Mouse (Mus musculus) limb, embryonic 14.5 days (tissue): Measurements from ENCODE around the gene Ndufc2. TPM values are rescaled to one million over a fixed set of nuclear protein-coding genes. Genes with fewer than 3 reads are reported as not detected.
"Not testable (repeated sequence)": the region's sequence is repeated elsewhere in the genome, so short reads cannot be mapped to it uniquely, and the experiment has no call there.

Experiments
- ATAC-seq: fragments of 200-750 bp; cut with Nextera tagmentation; 2 replicates; pipeline ENCODE4 v1.8.0; 2017; ENCODE audit warnings: low read depth, moderate number of reproducible peaks, moderate TSS enrichment; ENCODE audit not compliant: low FRiP score
- DNase-seq: peaks from one replicate; pipeline ENCODE4 v3.0.0-alpha.2; 2015; ENCODE audit warnings: low spot score
- H3K27ac ChIP-seq: fragments of 300-500 bp; sonication (generic); replicated peaks from 2 replicates; pipeline ENCODE4 v1.5.1; 2014; ENCODE audit warnings: low read depth, mild to moderate bottlenecking, low read length, moderate library complexity, mixed read lengths
- H3K27me3 ChIP-seq: fragments of 300-500 bp; sonication (generic); 2 replicates; pipeline ENCODE4 v1.6.1; 2014; ENCODE audit warnings: low read length, mixed read lengths; ENCODE audit not compliant: control insufficient read depth, insufficient read depth
- H3K36me3 ChIP-seq: fragments of 300-500 bp; sonication (generic); 2 replicates; pipeline ENCODE4 v1.6.1; 2014; ENCODE audit warnings: mild to moderate bottlenecking, low read length, moderate library complexity, mixed read lengths; ENCODE audit not compliant: control insufficient read depth, insufficient read depth
- H3K4me1 ChIP-seq: fragments of 300-500 bp; sonication (generic); 2 replicates; pipeline ENCODE4 v1.6.1; 2014; ENCODE audit warnings: antibody characterized with exemption, low read length, mixed read lengths; ENCODE audit not compliant: control insufficient read depth, insufficient read depth
- H3K4me2 ChIP-seq: fragments of 300-500 bp; sonication (generic); replicated peaks from 2 replicates; pipeline ENCODE4 v1.6.1; 2014; ENCODE audit warnings: low read depth, mild to moderate bottlenecking, low read length, moderate library complexity; ENCODE audit not compliant: severe bottlenecking
- H3K4me3 ChIP-seq: fragments of 300-500 bp; sonication (generic); replicated peaks from 2 replicates; pipeline ENCODE4 v1.5.1; 2014; ENCODE audit warnings: low read length
- H3K9ac ChIP-seq: fragments of 300-500 bp; sonication (generic); 2 replicates; pipeline ENCODE4 v1.6.1; 2014; ENCODE audit warnings: mild to moderate bottlenecking, low read depth, low read length, moderate library complexity; ENCODE audit not compliant: severe bottlenecking
- H3K9me3 ChIP-seq: fragments of 300-500 bp; sonication (generic); 2 replicates; pipeline ENCODE4 v1.6.1; 2016; ENCODE audit warnings: low read length; ENCODE audit not compliant: control insufficient read depth
- POLR2A ChIP-seq: fragments of 200-500 bp; IDR thresholded peaks from 2 replicates; pipeline ENCODE4 v1.8.0; 2012; ENCODE audit warnings: inconsistent platforms, mild to moderate bottlenecking, moderate library complexity, borderline replicate concordance; ENCODE audit not compliant: insufficient read depth, insufficient read length; ENCODE audit errors: extremely low read depth
- WGBS: fragments of 180-500 bp; shearing (Covaris S2); extraction: QIAGEN DNeasy Blood & Tissue Kit; methylation state at CpG from one replicate; pipeline ENCODE4 v1.1.7; 2014; 5-methylcytosine and 5-hydroxymethylcytosine counted together
- polyA plus RNA-seq, 2 experiments: library from polyadenylated mRNA; depleted of rRNA in 1 of 2; stranded (reverse) in 1 of 2; unstranded in 1 of 2; fragments of >200 nt; fragmentation: Nextera tagmentation in 1 of 2; extraction: Ambion mirVana in 1 of 2; gene quantifications; 2 replicates each; pipeline versions ENCODE4 v1.2.1 to v1.2.3; 2012 to 2014

The Ndufc2 gene
- polyA plus RNA-seq, 2 experiments, result 228 to 357 TPM

GRCm38 (mm10) chr7:97438986-97439385 is 39.2 kb downstream of the Ndufc2 start:
- no peaks in the 10 kb centered on the region for H3K9me3 ChIP-seq
- no peak for DNase-seq
- TF ChIP-seq POLR2A, result no peak
- H3K4me3 ChIP-seq, result no peak overlapping the region
- H3K4me1 ChIP-seq, result peaks cover 9% of the 10 kb centered on the region; the same call in 1 of the 2 replicates
- no peaks in the 10 kb centered on the region for H3K27me3 ChIP-seq
- no peak for ATAC-seq
- H3K4me2 ChIP-seq, result no peak overlapping the region
- H3K9ac ChIP-seq, result no peak overlapping the region
- no peaks in the 10 kb centered on the region for H3K36me3 ChIP-seq
- H3K27ac ChIP-seq, result no peak overlapping the region

GRCm38 (mm10) chr7:97446171-97446925 is 46.5 kb downstream of the Ndufc2 start:
- Histone ChIP-seq H3K27me3 (no peaks in the 10 kb centered on the region), H3K4me2 (no peak overlapping the region), H3K4me1 (peaks cover 19% of the 10 kb centered on the region), H3K4me3 (no peak overlapping the region), H3K36me3 (no peaks in the 10 kb centered on the region), H3K9me3 (peaks cover 7% of the 10 kb centered on the region), H3K27ac (peak overlapping the region; percentile 67), H3K9ac (no peak overlapping the region)
- DNase-seq (peak; percentile 92), ATAC-seq (peak; percentile 88)
- TF ChIP-seq POLR2A, result no peak
- 30% methylated on average over 6 of the region's 6 CpGs for WGBS

- ATAC-seq (peak; percentile 31; the same call in 1 of the 2 replicates), DNase-seq (no peak)
- WGBS, result 65% methylated on average over 6 of the region's 6 CpGs
- Histone ChIP-seq H3K27ac (peak overlapping the region; percentile 67), H3K9ac (no peak overlapping the region), H3K27me3 (no peaks in the 10 kb centered on the region), H3K36me3 (no peaks in the 10 kb centered on the region), H3K4me3 (no peak overlapping the region), H3K4me1 (peaks cover 19% of the 10 kb centered on the region), H3K9me3 (peaks cover 7% of the 10 kb centered on the region), H3K4me2 (no peak overlapping the region)
- TF ChIP-seq POLR2A, result no peak
Measured at GRCm38 (mm10) chr7:97447050-97447531, 47.3 kb downstream of the Ndufc2 start.

GRCm38 (mm10) chr7:97451023-97451422 is 51.2 kb downstream of the Ndufc2 start, which contains the start of gene Kctd14:
Gene Kctd14 (plus strand): TSS chr7:97451323.
- H3K27ac ChIP-seq, DNase-seq, ATAC-seq, H3K4me2 ChIP-seq, H3K9ac ChIP-seq, H3K4me3 ChIP-seq, H3K36me3 ChIP-seq, H3K27me3 ChIP-seq, H3K9me3 ChIP-seq: not testable (repeated sequence)
- H3K4me1 ChIP-seq, result peaks cover 24% of the 10 kb centered on the region
- 77% methylated on average over 2 of the region's 2 CpGs for WGBS

GRCm38 (mm10) chr7:97452196-97452595 is 52.4 kb downstream of the Ndufc2 start:
- no peak for ATAC-seq
- Histone ChIP-seq H3K27me3 (no peaks in the 10 kb centered on the region), H3K27ac (no peak overlapping the region), H3K4me3 (no peak overlapping the region), H3K36me3 (no peaks in the 10 kb centered on the region), H3K4me1 (peaks cover 14% of the 10 kb centered on the region), H3K9me3 (peaks cover 7% of the 10 kb centered on the region), H3K4me2 (no peak overlapping the region), H3K9ac (no peak overlapping the region)
- no peak for TF ChIP-seq POLR2A
- WGBS, result 77% methylated on average over 6 of the region's 6 CpGs
- DNase-seq, result no peak
